Mouse (Mus musculus) MEL (cell line): ENCODE results near the gene H2-Eb2. TPM values are rescaled to one million over a fixed set of nuclear protein-coding genes. Genes with fewer than 3 reads are reported as not detected.

Experiments
- DNase-seq: peaks from one replicate; pipeline ENCODE4 v3.0.0; 2011; ENCODE audit warnings: low read depth, low spot score
- H3K27ac ChIP-seq: 2 replicates; pipeline ENCODE4 v1.5.1; 2012; ENCODE audit warnings: low read depth, mild to moderate bottlenecking, control low read depth, low read length, moderate library complexity; ENCODE audit not compliant: control insufficient read depth
- H3K27me3 ChIP-seq, 2 experiments: fragments of 150-350 bp in 1 of 2; sonication (generic) in 1 of 2; 2 replicates each; pipeline ENCODE4 v1.6.1; 2012; ENCODE audit warnings: low read length in 2 of 2, mild to moderate bottlenecking in 2 of 2, improper control_type of control experiment in 1 of 2, moderate library complexity in 1 of 2; ENCODE audit not compliant: insufficient read depth in 2 of 2, control insufficient read depth in 1 of 2
- H3K36me3 ChIP-seq, 2 experiments: 2 replicates each; pipeline ENCODE4 v1.6.1; 2012 to 2014; ENCODE audit warnings: low read length in 2 of 2, improper control_type of control experiment in 1 of 2, inconsistent platforms in 1 of 2, mild to moderate bottlenecking in 1 of 2; ENCODE audit not compliant: insufficient read depth in 2 of 2, control insufficient read depth in 1 of 2
- H3K4me1 ChIP-seq, 2 experiments: fragments of 150-350 bp in 1 of 2; sonication (generic) in 1 of 2; 2 replicates each; pipeline ENCODE4 v1.6.1; 2012; ENCODE audit warnings: low read length in 2 of 2, improper control_type of control experiment in 1 of 2, mild to moderate bottlenecking in 1 of 2; ENCODE audit not compliant: insufficient read depth in 2 of 2, control insufficient read depth in 1 of 2
- H3K4me3 ChIP-seq, 2 experiments: fragments of 150-350 bp in 1 of 2; sonication (generic) in 1 of 2; 2 replicates each; pipeline ENCODE4 v1.5.1; 2012; ENCODE audit warnings: low read depth in 2 of 2, low read length in 2 of 2, mild to moderate bottlenecking in 2 of 2, moderate library complexity in 2 of 2, control low read depth in 1 of 2, improper control_type of control experiment in 1 of 2; ENCODE audit not compliant: control insufficient read depth in 1 of 2, insufficient read depth in 1 of 2
- H3K79me2 ChIP-seq: 2 replicates; pipeline ENCODE4 v1.6.1; 2012; ENCODE audit warnings: mild to moderate bottlenecking, low read length, moderate library complexity; ENCODE audit not compliant: control insufficient read depth, poor library complexity, insufficient read depth
- H3K9ac ChIP-seq: 2 replicates; pipeline ENCODE4 v1.6.1; 2012; ENCODE audit warnings: low read depth, mild to moderate bottlenecking, control low read depth, low read length, moderate library complexity; ENCODE audit not compliant: control insufficient read depth, poor library complexity, severe bottlenecking
- H3K9me3 ChIP-seq: fragments of 150-350 bp; sonication (generic); replicated peaks from 2 replicates; pipeline ENCODE4 v1.6.1; 2012; ENCODE audit warnings: mild to moderate bottlenecking, low read length, improper control_type of control experiment, moderate library complexity; ENCODE audit not compliant: insufficient read depth
- CTCF ChIP-seq, 3 experiments: IDR thresholded peaks in 2 of 3; conservative IDR thresholded peaks in 1 of 3; 2 replicates each; pipeline ENCODE4 v1.5.1; 2011 to 2012; ENCODE audit warnings: low read length in 3 of 3, low read depth in 2 of 3, mild to moderate bottlenecking in 2 of 3, improper control_type of control experiment in 1 of 3, inconsistent platforms in 1 of 3, mixed read lengths in 1 of 3, moderate library complexity in 1 of 3; ENCODE audit not compliant: control insufficient read depth in 1 of 3, insufficient read depth in 1 of 3, poor library complexity in 1 of 3, severe bottlenecking in 1 of 3
- E2F4 ChIP-seq: IDR thresholded peaks from 2 replicates; pipeline ENCODE4 v1.6.1; 2011; ENCODE audit warnings: low read depth, low read length, improper control_type of control experiment, borderline replicate concordance
- EP300 ChIP-seq, 2 experiments: IDR thresholded peaks; 2 replicates each; pipeline ENCODE4 v1.6.1; 2011; ENCODE audit warnings: improper control_type of control experiment in 2 of 2, low read length in 2 of 2, low read depth in 1 of 2, mild to moderate bottlenecking in 1 of 2
- ETS1 ChIP-seq: IDR thresholded peaks from 2 replicates; pipeline ENCODE4 v1.6.1; 2012; ENCODE audit warnings: low read depth, mild to moderate bottlenecking, inconsistent platforms, low read length, improper control_type of control experiment, moderate library complexity
- GABPA ChIP-seq: IDR thresholded peaks from 2 replicates; pipeline ENCODE4 v1.6.1; 2012; ENCODE audit warnings: low read depth, mild to moderate bottlenecking, inconsistent platforms, low read length, improper control_type of control experiment, moderate library complexity
- GATA1 ChIP-seq: IDR thresholded peaks from 2 replicates; pipeline ENCODE4 v1.6.1; 2011; ENCODE audit warnings: low read depth, low read length, improper control_type of control experiment
- JUND ChIP-seq: IDR thresholded peaks from 2 replicates; pipeline ENCODE4 v1.6.1; 2011; ENCODE audit warnings: low read depth, mild to moderate bottlenecking, improper control_type of control experiment, low read length
- MYB ChIP-seq: IDR thresholded peaks from 2 replicates; pipeline ENCODE4 v1.6.1; 2011; ENCODE audit warnings: mild to moderate bottlenecking, low read depth, low read length, improper control_type of control experiment
- MYC ChIP-seq: IDR thresholded peaks from 2 replicates; pipeline ENCODE4 v1.6.1; 2011; ENCODE audit warnings: low read depth, mild to moderate bottlenecking, low read length, improper control_type of control experiment, moderate library complexity
- NRF1 ChIP-seq: IDR thresholded peaks from 2 replicates; pipeline ENCODE4 v1.6.1; 2014; ENCODE audit warnings: low read depth, mild to moderate bottlenecking, inconsistent platforms, low read length, improper control_type of control experiment, moderate library complexity; ENCODE audit not compliant: poor library complexity, insufficient read depth, severe bottlenecking
- POLR2A ChIP-seq, 2 experiments: IDR thresholded peaks; 2 replicates each; pipeline ENCODE4 v1.6.1; 2011 to 2012; ENCODE audit warnings: low read length in 2 of 2, mild to moderate bottlenecking in 2 of 2, control low read depth in 1 of 2, improper control_type of control experiment in 1 of 2, low read depth in 1 of 2, moderate library complexity in 1 of 2; ENCODE audit not compliant: control insufficient read depth in 1 of 2, insufficient read depth in 1 of 2, poor library complexity in 1 of 2
- POLR2AphosphoS2 ChIP-seq: IDR thresholded peaks from 2 replicates; pipeline ENCODE4 v1.6.1; 2011; ENCODE audit warnings: low read length, improper control_type of control experiment
- POLR2AphosphoS5 ChIP-seq: IDR thresholded peaks from 2 replicates; pipeline ENCODE4 v1.6.1; 2012; ENCODE audit warnings: low read depth, borderline replicate concordance, mild to moderate bottlenecking, inconsistent platforms, low read length, moderate library complexity, mixed read lengths
- RCOR1 ChIP-seq: IDR thresholded peaks from 2 replicates; pipeline ENCODE4 v1.6.1; 2012; ENCODE audit warnings: low read depth, mild to moderate bottlenecking, inconsistent platforms, low read length, improper control_type of control experiment
- TAL1 ChIP-seq: IDR thresholded peaks from 2 replicates; pipeline ENCODE4 v1.6.1; 2012; ENCODE audit warnings: mild to moderate bottlenecking, inconsistent platforms, low read length, moderate library complexity, mixed read lengths
- TCF12 ChIP-seq: IDR thresholded peaks from 2 replicates; pipeline ENCODE4 v1.6.1; 2014; ENCODE audit warnings: low read depth, mild to moderate bottlenecking, inconsistent platforms, low read length, improper control_type of control experiment, moderate library complexity
- USF2 ChIP-seq, 2 experiments: IDR thresholded peaks; 2 replicates each; pipeline ENCODE4 v1.6.1; 2011 to 2012; ENCODE audit warnings: improper control_type of control experiment in 2 of 2, low read length in 2 of 2, borderline replicate concordance in 1 of 2, inconsistent platforms in 1 of 2, low read depth in 1 of 2, mild to moderate bottlenecking in 1 of 2; ENCODE audit not compliant: insufficient read depth in 1 of 2
- polyA plus RNA-seq, 2 experiments: library from polyadenylated mRNA; stranded (reverse) in 1 of 2; unstranded in 1 of 2; fragments of >175 nt in 1 of 2; fragments of >200 nt in 1 of 2; gene quantifications; 2 replicates each; pipeline versions ENCODE4 v1.2.1 to v1.2.4; 2012; ENCODE audit warnings: low replicate concordance in 2 of 2, low read depth in 1 of 2; ENCODE audit not compliant: insufficient read length in 2 of 2, insufficient read depth in 1 of 2, missing spikeins in 1 of 2
- total RNA-seq: library from RNA; depleted of rRNA; stranded (reverse); fragments of 300-350 nt; gene quantifications from 2 replicates; pipeline ENCODE4 v1.2.3, GENCODE M21; 2012

H2-Eb2 gene
- total and polyA plus RNA-seq, 3 experiments: not detected

- Histone ChIP-seq H3K4me1 (no peaks in the 10 kb centered on the region), H3K27me3 (peaks cover 0 to 1% of the 10 kb centered on the region in 2 experiments; a peak in 3 of 4 replicates), H3K36me3 (no peaks in the 10 kb centered on the region), H3K9me3 (no peaks in the 10 kb centered on the region), H3K27ac (no peak overlapping the region)
- TF ChIP-seq NRF1 (no peak), CTCF (IDR thresholded peaks at IDR 0.05 in 2 of 3, conservative IDR thresholded peaks at IDR 0.05 in 1 of 3; ENCODE audit: control insufficient read depth in 1 of 3, insufficient read depth in 1 of 3, low read depth in 2 of 3, low read length in 3 of 3, poor library complexity in 1 of 3, severe bottlenecking in 1 of 3) (no peak)
- TF ChIP-seq, all 39 proteins: peak for 0
- DNase-seq: no peak
- no peak overlapping the region for H3K4me3 ChIP-seq
- no peaks in the 10 kb centered on the region for H3K79me2 ChIP-seq
- H3K9ac ChIP-seq: no peak overlapping the region
These were observed 39.6 kb downstream of the H2-Eb2 start for GRCm38 (mm10) chr17:34365031-34365430.

GRCm38 (mm10) chr17:34370563-34370962 lies 45.1 kb downstream of the H2-Eb2 start:
- Histone ChIP-seq H3K79me2 (no peaks in the 10 kb centered on the region), H3K4me1 (no peaks in the 10 kb centered on the region), H3K27me3 (peaks cover 0 to 5% of the 10 kb centered on the region in 2 experiments; a peak in 2 of 4 replicates), H3K4me3 (no peak overlapping the region), H3K9me3 (no peaks in the 10 kb centered on the region), H3K36me3 (no peaks in the 10 kb centered on the region), H3K27ac (no peak overlapping the region), H3K9ac (no peak overlapping the region)
- no peak for DNase-seq
- no peak for TF ChIP-seq POLR2A (IDR thresholded peaks at IDR 0.05; ENCODE audit: control insufficient read depth in 1 of 2, insufficient read depth in 1 of 2, low read depth in 1 of 2, low read length in 2 of 2, poor library complexity in 1 of 2)
- no peak for TF ChIP-seq ETS1
- TF ChIP-seq USF2 (IDR thresholded peaks at IDR 0.05; ENCODE audit: borderline replicate concordance in 1 of 2, insufficient read depth in 1 of 2, low read depth in 1 of 2, low read length in 2 of 2): no peak
- TF ChIP-seq GABPA: no peak
- no peak for TF ChIP-seq TAL1
- no peak for TF ChIP-seq POLR2AphosphoS2
- TF ChIP-seq MYC: no peak
- TF ChIP-seq EP300 (IDR thresholded peaks at IDR 0.05; ENCODE audit: low read depth in 1 of 2, low read length in 2 of 2): no peak
- no peak for TF ChIP-seq CTCF (IDR thresholded peaks at IDR 0.05 in 2 of 3, conservative IDR thresholded peaks at IDR 0.05 in 1 of 3; ENCODE audit: control insufficient read depth in 1 of 3, insufficient read depth in 1 of 3, low read depth in 2 of 3, low read length in 3 of 3, poor library complexity in 1 of 3, severe bottlenecking in 1 of 3)
- TF ChIP-seq RCOR1: no peak
- TF ChIP-seq JUND: no peak
- no peak for TF ChIP-seq TCF12
- no peak for TF ChIP-seq E2F4
- TF ChIP-seq POLR2AphosphoS5: no peak
- TF ChIP-seq GATA1: no peak
- no peak for TF ChIP-seq MYB
